Mouse (Mus musculus) stomach, postnatal 0 days (tissue): Measurements from ENCODE around the gene Tmem273.

Source experiments
- CTCF ChIP-seq: IDR thresholded peaks from 2 replicates; pipeline ENCODE4 v1.5.1; 2016; ENCODE audit warnings: antibody characterized with exemption, low read depth, mild to moderate bottlenecking, moderate library complexity
- EP300 ChIP-seq: optimal IDR thresholded peaks from 2 replicates; pipeline ENCODE3; 2016; ENCODE audit warnings: antibody characterized with exemption

- TF ChIP-seq CTCF: no peak
- TF ChIP-seq EP300: no peak
Observed at GRCm38 (mm10) chr14:32748519-32748918, 37.2 kb upstream of the Tmem273 start.
